Mouse (Mus musculus) midbrain, embryonic 12.5 days (tissue): ENCODE measurements around the gene Rmnd1. TPM values are rescaled to one million over a fixed set of nuclear protein-coding genes. Genes with fewer than 3 reads are reported as not detected.
A peak's percentile ranks its signal among the peaks of the same experiment; 100 is the strongest.

Source experiments
- ATAC-seq: fragments of 200-750 bp; cut with Nextera tagmentation; 2 replicates; pipeline ENCODE4 v1.8.0; 2017; ENCODE audit warnings: low read depth, moderate TSS enrichment, moderate library complexity; ENCODE audit not compliant: low FRiP score
- H3K27ac ChIP-seq: fragments of 300-500 bp; sonication (generic); replicated peaks from 2 replicates; pipeline ENCODE4 v1.5.1; 2016; ENCODE audit warnings: mild to moderate bottlenecking
- H3K27me3 ChIP-seq: fragments of 300-500 bp; sonication (generic); 2 replicates; pipeline ENCODE4 v1.6.1; 2016; ENCODE audit warnings: mild to moderate bottlenecking
- H3K36me3 ChIP-seq: fragments of 300-500 bp; sonication (generic); 2 replicates; pipeline ENCODE4 v1.6.1; 2016
- H3K4me1 ChIP-seq: fragments of 300-500 bp; sonication (generic); 2 replicates; pipeline ENCODE4 v1.6.1; 2016
- H3K4me2 ChIP-seq: fragments of 300-500 bp; sonication (generic); replicated peaks from 2 replicates; pipeline ENCODE4 v1.6.1; 2016; ENCODE audit warnings: mild to moderate bottlenecking, moderate library complexity
- H3K4me3 ChIP-seq: fragments of 300-500 bp; sonication (generic); 2 replicates; pipeline ENCODE4 v1.5.1; 2016; ENCODE audit warnings: mild to moderate bottlenecking
- H3K9ac ChIP-seq: fragments of 300-500 bp; sonication (generic); replicated peaks from 2 replicates; pipeline ENCODE4 v1.6.1; 2016; ENCODE audit warnings: mild to moderate bottlenecking, moderate library complexity
- H3K9me3 ChIP-seq: fragments of 300-500 bp; sonication (generic); 2 replicates; pipeline ENCODE4 v1.6.1; 2016; ENCODE audit warnings: mild to moderate bottlenecking
- WGBS: fragments of 180-500 bp; shearing (Covaris S2); methylation state at CpG from one replicate; pipeline ENCODE4 v1.1.7; 2016; 5-methylcytosine and 5-hydroxymethylcytosine counted together
- polyA plus RNA-seq: library from polyadenylated mRNA; unstranded; fragments of >200 nt; fragmentation: Nextera tagmentation; extraction: Ambion mirVana; gene quantifications from 2 replicates; pipeline ENCODE4 v1.2.1, GENCODE M21; 2016

Gene Rmnd1
- polyA plus RNA-seq, 1 experiment from 2014 or later = 49.0 TPM

DNA sequence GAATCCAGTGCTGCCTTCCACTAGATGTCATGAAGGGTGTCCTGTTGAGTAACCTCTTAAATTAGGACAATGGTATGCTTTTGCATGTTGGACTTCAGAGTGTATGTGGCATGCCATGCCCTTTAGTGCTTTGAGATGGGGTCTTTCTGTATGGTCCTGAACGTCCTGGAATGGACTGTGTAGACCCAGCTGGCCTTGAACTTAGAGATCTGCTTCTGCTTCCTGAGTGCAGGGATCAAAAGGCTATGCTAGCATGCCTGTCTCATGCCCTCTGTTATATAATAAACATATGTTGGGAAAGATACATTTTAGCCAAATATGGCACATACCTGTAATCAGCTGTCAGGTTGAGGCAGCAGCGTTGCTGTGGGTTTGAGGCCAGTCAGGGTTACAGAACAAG, 41.6 kb downstream of the Rmnd1 start:
- Histone ChIP-seq H3K4me1 (peaks cover 32% of the 10 kb centered on the region), H3K27me3 (no peaks in the 10 kb centered on the region), H3K27ac (no peak overlapping the region), H3K4me3 (no peak overlapping the region), H3K4me2 (no peak overlapping the region), H3K9ac (no peak overlapping the region), H3K9me3 (no peaks in the 10 kb centered on the region), H3K36me3 (peaks cover 9% of the 10 kb centered on the region)
- 76% methylated on average over 2 of the region's 2 CpGs for WGBS
- ATAC-seq = no peak

DNA sequence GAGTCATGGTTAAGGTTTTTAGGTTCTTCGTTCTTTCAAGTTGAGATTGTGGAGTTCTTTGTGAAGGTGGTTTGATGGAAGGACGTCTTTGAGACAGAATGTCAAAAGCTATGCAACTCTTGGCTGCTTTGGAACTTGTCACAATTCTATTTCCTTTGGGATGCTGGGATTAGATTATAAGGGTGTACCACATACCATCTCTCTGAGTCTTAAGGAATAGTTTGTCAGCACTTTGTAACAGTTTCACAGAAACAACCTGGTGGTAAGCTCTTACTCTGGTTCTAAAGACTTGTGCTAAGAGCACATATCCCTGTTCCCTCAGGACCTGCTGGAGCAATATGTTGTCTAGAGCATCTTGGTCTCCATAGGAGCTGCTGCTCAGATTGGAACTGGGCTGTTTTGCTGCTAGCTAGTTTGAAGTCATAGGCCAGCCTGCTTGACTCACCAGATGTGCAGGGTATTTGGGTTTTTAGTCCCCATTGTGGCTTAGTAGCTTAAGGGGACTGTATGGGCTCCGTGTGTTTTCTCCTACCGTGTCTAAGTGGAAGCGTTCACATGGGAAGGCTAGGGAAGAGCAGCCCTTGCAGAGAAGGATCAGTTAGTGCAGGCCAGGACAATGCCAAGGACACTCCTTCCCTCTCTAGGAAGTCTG, 42.6 kb downstream of the Rmnd1 start:
- H3K4me3 ChIP-seq = peak overlapping the region; percentile 99
- ATAC-seq = no peak
- H3K9ac ChIP-seq = peak overlapping the region; percentile 100
- H3K9me3 ChIP-seq = no peaks in the 10 kb centered on the region
- H3K36me3 ChIP-seq = peaks cover 6% of the 10 kb centered on the region
- 54% methylated on average over 5 of the region's 5 CpGs for WGBS
- peak overlapping the region; percentile 85 for H3K4me2 ChIP-seq
- peaks cover 32% of the 10 kb centered on the region for H3K4me1 ChIP-seq
- H3K27me3 ChIP-seq = no peaks in the 10 kb centered on the region
- no peak overlapping the region for H3K27ac ChIP-seq

DNA sequence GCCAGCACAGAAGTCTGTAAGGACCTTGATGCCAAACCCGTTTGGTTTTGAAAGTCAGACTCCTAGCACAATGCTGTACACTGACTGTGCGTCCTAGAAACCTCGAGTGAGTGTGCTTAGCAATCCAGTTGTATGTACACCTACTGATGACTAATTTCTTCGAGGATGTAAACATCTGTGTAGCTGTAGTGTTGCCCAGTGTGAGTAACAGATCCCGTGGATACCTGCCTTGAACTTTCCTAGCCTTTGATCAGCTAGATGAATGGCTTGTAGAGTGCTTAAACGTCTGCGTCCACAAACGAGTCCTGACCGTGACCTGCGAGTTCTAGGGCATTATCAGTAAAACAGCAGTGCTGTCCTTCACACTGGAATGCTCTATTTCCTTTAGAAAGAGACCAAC, 43.2 kb downstream of the Rmnd1 start:
- Histone ChIP-seq H3K4me2 (peak overlapping the region; percentile 85), H3K4me1 (peaks cover 32% of the 10 kb centered on the region), H3K4me3 (peak overlapping the region; percentile 99), H3K36me3 (peaks cover under 1% of the 10 kb centered on the region; the same call in 1 of the 2 replicates), H3K27me3 (no peaks in the 10 kb centered on the region), H3K27ac (no peak overlapping the region), H3K9me3 (no peaks in the 10 kb centered on the region), H3K9ac (peak overlapping the region; percentile 100)
- ATAC-seq = no peak
- 32% methylated on average over 10 of the region's 10 CpGs for WGBS

DNA sequence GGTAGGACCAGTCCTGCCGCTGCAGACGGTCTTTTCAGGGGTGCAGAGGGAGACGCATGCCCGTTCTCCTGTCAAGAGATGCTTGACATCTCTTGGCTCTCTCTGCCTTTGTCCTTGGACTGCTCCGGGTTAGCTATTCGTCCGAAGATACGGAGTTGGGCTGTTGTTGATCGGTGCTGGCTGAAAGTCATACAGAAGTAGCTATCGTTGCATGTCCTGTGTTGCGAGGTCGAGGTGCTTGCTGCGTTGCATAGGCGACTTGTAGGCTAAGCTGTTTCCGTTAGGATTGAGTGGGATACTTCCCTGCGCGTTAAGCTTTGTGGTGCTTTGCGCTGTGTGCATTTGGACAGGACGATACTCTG, 43.8 kb downstream of the Rmnd1 start:
- H3K27me3 ChIP-seq = no peaks in the 10 kb centered on the region
- H3K36me3 ChIP-seq = no peaks in the 10 kb centered on the region
- H3K4me1 ChIP-seq = peaks cover 32% of the 10 kb centered on the region
- H3K4me3 ChIP-seq = peak overlapping the region; percentile 99
- under 1% methylated on average over 19 of the region's 19 CpGs for WGBS
- H3K4me2 ChIP-seq = peak overlapping the region; percentile 85
- H3K9ac ChIP-seq = peak overlapping the region; percentile 100
- peak overlapping the region; percentile 100 for H3K27ac ChIP-seq
- H3K9me3 ChIP-seq = no peaks in the 10 kb centered on the region
- no peak for ATAC-seq

DNA sequence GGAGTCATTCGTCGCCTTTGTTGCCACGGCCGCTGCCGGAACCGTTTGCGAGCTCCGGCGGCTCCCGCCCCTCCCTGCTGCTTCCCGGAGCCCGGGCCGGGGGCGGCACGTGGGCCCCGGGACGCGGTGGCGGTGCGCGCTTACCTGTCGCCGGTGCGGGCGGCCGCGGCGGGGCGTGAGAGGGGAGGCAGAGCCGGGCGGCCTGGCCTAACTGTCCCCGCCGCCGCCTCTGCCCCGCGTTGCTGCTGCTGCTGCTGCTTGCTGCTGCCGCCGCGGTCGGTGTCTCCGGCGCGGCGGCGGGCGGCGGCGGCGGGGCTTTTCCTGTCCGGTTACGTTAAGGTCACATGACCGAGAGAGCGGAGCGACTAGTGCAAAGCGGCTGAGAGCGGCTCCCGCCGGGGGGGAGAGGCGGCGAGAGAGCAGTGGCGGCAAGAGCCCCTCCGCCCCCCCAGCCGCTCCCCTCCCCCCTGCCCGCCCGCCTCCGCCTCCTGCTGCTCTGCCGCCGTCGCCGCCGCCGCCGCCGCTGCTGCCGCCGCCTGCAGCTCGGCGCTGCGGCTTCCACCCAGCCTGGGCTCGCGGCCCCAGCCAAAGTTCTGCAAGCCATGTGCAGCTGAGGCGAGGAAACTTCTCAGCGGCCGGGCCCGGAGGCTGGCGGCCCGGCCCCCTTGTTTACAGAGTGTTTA, 44.3 kb downstream of the Rmnd1 start, which contains the start of gene Zbtb2:
Gene Zbtb2, minus strand, starts transcription at position 408 of the 683 bp plus-strand sequence.
- Histone ChIP-seq H3K27ac (peak within 1 kb of the TSS; percentile 100), H3K4me1 (peaks cover 36% of the 10 kb centered on the region), H3K4me2 (peak within 1 kb of the TSS; percentile 85), H3K36me3 (no peaks in the 10 kb centered on the region), H3K4me3 (peak within 1 kb of the TSS; percentile 99), H3K27me3 (no peaks in the 10 kb centered on the region), H3K9ac (peak within 1 kb of the TSS; percentile 100), H3K9me3 (no peaks in the 10 kb centered on the region)
- peak; percentile 5; the same call in 1 of the 2 replicates for ATAC-seq
- WGBS = under 1% methylated on average over 35 of the region's 87 CpGs

DNA sequence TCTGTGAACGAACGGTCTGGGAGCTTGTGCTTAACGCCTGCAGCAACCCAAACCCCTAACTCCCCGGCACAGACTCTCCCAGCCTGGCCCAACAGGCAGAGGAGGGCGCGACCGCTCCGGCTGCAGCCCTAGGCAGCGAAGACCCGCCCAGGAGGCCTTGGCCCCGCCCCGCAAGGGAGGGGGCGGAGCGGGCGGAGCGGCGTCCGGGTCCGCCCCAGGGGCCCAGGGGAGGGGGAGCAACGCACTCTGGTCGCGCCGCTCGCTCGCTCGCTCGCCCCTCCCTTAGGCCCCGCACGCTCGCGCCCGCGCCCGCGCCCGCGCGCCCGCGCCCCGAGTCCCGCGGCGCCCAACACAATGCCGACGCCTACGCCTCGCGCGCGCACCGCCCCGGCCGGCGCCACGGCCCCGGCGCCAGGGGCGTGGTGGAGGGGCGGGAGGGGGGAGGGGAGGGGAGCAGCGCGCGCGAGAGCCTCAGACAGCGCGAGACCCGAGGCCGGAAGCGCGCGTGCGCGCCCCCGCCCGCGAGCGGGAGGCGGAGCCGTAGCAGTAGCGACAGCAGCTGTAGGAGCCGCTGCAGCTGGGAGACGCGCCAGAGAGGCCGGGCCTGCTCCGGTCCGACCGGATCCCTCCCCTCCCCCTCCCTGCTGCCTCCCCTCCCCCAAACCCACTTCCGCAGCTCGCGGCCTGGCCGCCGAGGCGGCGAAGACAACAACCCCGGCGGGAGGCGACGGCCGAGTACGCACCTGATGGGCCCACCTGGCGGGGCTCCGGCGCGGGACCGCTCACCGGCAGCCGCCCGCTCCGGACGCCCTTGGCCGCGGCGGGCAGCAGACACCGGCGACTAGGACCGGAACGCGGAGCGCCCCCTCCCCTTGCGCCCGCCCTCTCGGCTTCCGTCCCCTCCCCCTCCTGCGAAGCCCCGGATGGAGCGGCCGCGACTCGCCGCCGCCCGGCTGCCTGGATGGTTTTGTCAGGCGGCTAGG, 45.3 kb downstream of the Rmnd1 start:
- Histone ChIP-seq H3K27me3 (no peaks in the 10 kb centered on the region), H3K4me1 (peaks cover 37% of the 10 kb centered on the region), H3K27ac (peak overlapping the region; percentile 100), H3K9ac (peak overlapping the region; percentile 100), H3K36me3 (no peaks in the 10 kb centered on the region), H3K4me2 (peak overlapping the region; percentile 85), H3K9me3 (no peaks in the 10 kb centered on the region), H3K4me3 (peak overlapping the region; percentile 99)
- WGBS = under 1% methylated on average over 35 of the region's 133 CpGs
- peak; percentile 92 for ATAC-seq

DNA sequence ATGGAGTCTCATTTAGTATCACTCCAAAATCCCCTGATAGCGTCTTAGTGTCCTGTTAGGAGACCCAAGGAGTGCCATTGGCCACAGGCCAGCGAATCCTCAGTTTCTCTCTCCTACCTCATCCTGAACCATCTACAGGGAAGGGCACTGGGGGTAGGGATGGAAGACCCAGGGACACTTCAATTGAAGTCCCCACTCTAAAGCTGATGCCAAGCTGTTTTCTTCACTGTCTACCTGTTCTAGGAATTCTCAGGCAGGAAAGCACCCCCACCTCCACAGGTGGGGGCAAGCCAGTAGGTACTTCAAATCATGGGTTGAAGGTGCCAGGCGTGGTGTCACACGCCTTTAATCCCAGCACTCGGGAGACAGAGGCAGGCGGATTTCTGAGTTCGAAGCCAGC, 47.9 kb downstream of the Rmnd1 start:
- no peak overlapping the region for H3K4me2 ChIP-seq
- peaks cover 14% of the 10 kb centered on the region for H3K4me1 ChIP-seq
- H3K9ac ChIP-seq = no peak overlapping the region
- no peak for ATAC-seq
- H3K9me3 ChIP-seq = no peaks in the 10 kb centered on the region
- no peaks in the 10 kb centered on the region for H3K27me3 ChIP-seq
- WGBS = 94% methylated on average over 7 of the region's 7 CpGs
- H3K27ac ChIP-seq = no peak overlapping the region
- H3K36me3 ChIP-seq = no peaks in the 10 kb centered on the region
- H3K4me3 ChIP-seq = no peak overlapping the region

DNA sequence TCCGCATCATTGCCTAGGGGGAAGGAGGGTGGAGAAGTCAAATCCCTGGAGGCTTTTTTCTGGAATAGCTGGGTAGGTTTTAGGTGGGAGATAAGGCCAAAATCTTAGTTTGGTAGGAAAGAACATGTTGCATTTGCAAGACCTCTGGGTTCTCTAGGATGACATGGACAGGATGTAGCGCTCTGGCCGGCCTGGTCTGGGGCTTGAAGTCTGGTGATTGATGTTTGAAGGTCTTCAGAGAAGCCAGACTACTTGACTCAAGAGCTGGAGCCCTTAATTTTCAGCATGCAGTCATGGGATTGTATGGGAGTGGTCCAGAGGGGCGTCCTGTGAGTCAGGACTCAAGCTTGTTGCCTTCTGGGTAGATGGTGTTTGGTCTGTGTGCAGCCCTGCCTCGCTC, 51.4 kb downstream of the Rmnd1 start:
- H3K4me2 ChIP-seq = no peak overlapping the region
- H3K36me3 ChIP-seq = no peaks in the 10 kb centered on the region
- H3K27ac ChIP-seq = no peak overlapping the region
- 94% methylated on average over 5 of the region's 5 CpGs for WGBS
- H3K4me1 ChIP-seq = peaks cover 5% of the 10 kb centered on the region
- H3K27me3 ChIP-seq = no peaks in the 10 kb centered on the region
- no peak overlapping the region for H3K9ac ChIP-seq
- no peak for ATAC-seq
- H3K4me3 ChIP-seq = no peak overlapping the region
- H3K9me3 ChIP-seq = no peaks in the 10 kb centered on the region

DNA sequence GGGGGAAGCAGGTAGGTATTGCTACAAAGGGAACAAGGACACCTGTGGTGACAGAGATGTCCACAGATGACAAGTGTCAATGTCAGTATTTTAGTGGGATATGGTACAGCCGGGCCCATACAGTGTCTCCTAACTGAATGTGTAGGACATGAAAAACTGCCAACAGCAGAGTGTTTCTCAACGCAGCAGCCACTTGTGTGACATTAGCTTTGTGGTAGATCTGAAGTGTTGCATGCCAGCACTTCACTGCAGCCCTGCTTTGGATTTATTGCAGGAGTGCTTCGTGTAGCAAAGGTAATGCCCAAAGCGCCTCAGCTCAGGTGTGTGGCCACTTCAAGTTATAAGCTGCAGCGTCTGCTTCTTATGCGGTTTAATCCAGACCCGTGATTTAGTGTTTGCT, 55.3 kb downstream of the Rmnd1 start:
- Histone ChIP-seq H3K27ac (no peak overlapping the region), H3K9ac (no peak overlapping the region), H3K4me1 (no peaks in the 10 kb centered on the region; the same call in 1 of the 2 replicates), H3K36me3 (peaks cover 6% of the 10 kb centered on the region), H3K4me2 (no peak overlapping the region), H3K27me3 (no peaks in the 10 kb centered on the region), H3K9me3 (no peaks in the 10 kb centered on the region), H3K4me3 (no peak overlapping the region)
- WGBS = 90% methylated on average over 7 of the region's 7 CpGs
- ATAC-seq = no peak

DNA sequence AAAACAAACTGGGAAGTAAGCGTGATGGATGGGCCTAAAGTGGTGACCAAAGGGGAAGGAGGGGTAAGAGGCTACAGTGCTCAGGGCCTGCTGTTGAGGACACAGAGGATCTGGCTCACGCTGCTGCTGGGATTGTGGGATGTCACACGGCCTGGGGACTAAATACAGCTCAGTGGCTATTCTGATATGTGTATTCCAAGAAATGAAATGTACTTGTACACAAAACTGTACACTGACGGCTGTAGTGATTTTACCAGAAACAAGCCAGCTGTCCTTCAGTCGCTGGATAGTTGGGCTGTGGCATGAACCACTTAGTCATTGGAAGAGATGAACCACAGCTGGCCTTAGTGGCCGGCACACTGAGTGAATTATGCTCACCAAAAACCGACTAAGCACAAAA, 55.7 kb downstream of the Rmnd1 start:
- Histone ChIP-seq H3K27me3 (no peaks in the 10 kb centered on the region), H3K9me3 (no peaks in the 10 kb centered on the region), H3K36me3 (peaks cover 8% of the 10 kb centered on the region), H3K4me2 (no peak overlapping the region), H3K4me3 (no peak overlapping the region), H3K4me1 (no peaks in the 10 kb centered on the region; the same call in 1 of the 2 replicates), H3K27ac (no peak overlapping the region), H3K9ac (no peak overlapping the region)
- WGBS = 85% methylated on average over 7 of the region's 7 CpGs
- no peak for ATAC-seq

DNA sequence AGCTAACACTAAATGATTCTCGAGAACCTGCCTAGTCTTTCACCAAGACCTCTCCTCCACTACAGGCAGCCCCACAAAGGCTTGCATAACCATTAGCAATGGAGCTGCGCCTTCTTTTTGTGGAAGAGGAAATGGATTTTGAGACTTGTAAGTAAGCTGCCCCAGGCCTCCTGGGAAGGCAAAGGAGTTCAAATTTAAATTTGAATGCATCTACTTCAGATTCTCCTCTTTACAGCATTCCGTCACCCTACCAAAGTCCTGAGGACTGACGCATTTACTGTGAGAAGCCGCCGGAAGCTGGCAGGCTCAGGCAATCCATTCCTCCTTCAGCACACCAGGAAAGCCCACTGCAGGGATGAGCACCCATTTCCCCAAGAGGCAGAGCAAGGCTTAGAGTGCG, 56.9 kb downstream of the Rmnd1 start:
- no peak overlapping the region for H3K9ac ChIP-seq
- no peaks in the 10 kb centered on the region; the same call in 1 of the 2 replicates for H3K4me1 ChIP-seq
- 22% methylated on average over 7 of the region's 7 CpGs for WGBS
- H3K9me3 ChIP-seq = no peaks in the 10 kb centered on the region
- no peak for ATAC-seq
- H3K4me3 ChIP-seq = no peak overlapping the region
- H3K27me3 ChIP-seq = no peaks in the 10 kb centered on the region
- no peak overlapping the region for H3K4me2 ChIP-seq
- peaks cover 19% of the 10 kb centered on the region for H3K36me3 ChIP-seq
- H3K27ac ChIP-seq = no peak overlapping the region
